Mouse (Mus musculus) myocyte (in vitro differentiated cells): ENCODE measurements at regions not wholly inside any gene's neighbourhood (a gene's known extent, or its start where the extent isn't known, plus 50 kb on each side); places are given as distances from the start of the nearest gene placed in this dataset.

ENCODE experiments used
- H3K27me3 ChIP-seq: one replicate; pipeline ENCODE4 v1.6.1; 2011; ENCODE audit not compliant: control insufficient read depth, insufficient read depth, insufficient read length
- H3K36me3 ChIP-seq: one replicate; pipeline ENCODE4 v1.6.1; 2011; ENCODE audit not compliant: control insufficient read depth, insufficient read depth
- H3K4me2 ChIP-seq: one replicate; pipeline ENCODE4 v1.6.1; 2011; ENCODE audit warnings: low read depth, control low read depth
- H3K4me3 ChIP-seq: one replicate; pipeline ENCODE4 v1.5.1; 2011; ENCODE audit warnings: mild to moderate bottlenecking, control low read depth, moderate library complexity
- H3K79me2 ChIP-seq: one replicate; pipeline ENCODE4 v1.6.1; 2011; ENCODE audit not compliant: control insufficient read depth, insufficient read depth
- H3ac ChIP-seq: one replicate; pipeline ENCODE4 v1.6.1; 2011; ENCODE audit not compliant: control insufficient read depth, insufficient read length
- CEBPB ChIP-seq: IDR thresholded peaks from 2 replicates; pipeline ENCODE4 v1.6.1; 2011; ENCODE audit warnings: mild to moderate bottlenecking, moderate library complexity; ENCODE audit not compliant: poor library complexity, insufficient read depth, severe bottlenecking
- E2F4 ChIP-seq: IDR thresholded peaks from one replicate; pipeline ENCODE4 v1.6.1; 2011; ENCODE audit warnings: mild to moderate bottlenecking, control low read depth, moderate library complexity; ENCODE audit not compliant: insufficient read depth
- MAX ChIP-seq: IDR thresholded peaks from one replicate; pipeline ENCODE4 v1.6.1; 2011; ENCODE audit warnings: low read depth, mild to moderate bottlenecking, control low read depth
- MYOD1 ChIP-seq, 3 experiments: IDR thresholded peaks; one replicate each; pipeline ENCODE4 v1.6.1; 2011; ENCODE audit warnings: control low read depth in 2 of 3, low read depth in 2 of 3, mild to moderate bottlenecking in 2 of 3, moderate library complexity in 1 of 3; ENCODE audit not compliant: insufficient read length in 2 of 3, control insufficient read depth in 1 of 3
- MYOG ChIP-seq, 3 experiments: IDR thresholded peaks; one replicate each; pipeline ENCODE4 v1.6.1; 2011; ENCODE audit warnings: control low read depth in 2 of 3, low read depth in 2 of 3, mild to moderate bottlenecking in 2 of 3; ENCODE audit not compliant: insufficient read length in 2 of 3, control insufficient read depth in 1 of 3, insufficient read depth in 1 of 3
- POLR2A ChIP-seq: IDR thresholded peaks from one replicate; pipeline ENCODE4 v1.6.1; 2011; ENCODE audit warnings: low read depth, mild to moderate bottlenecking, control low read depth, moderate library complexity; ENCODE audit not compliant: insufficient read length
- POLR2AphosphoS2 ChIP-seq: IDR thresholded peaks from one replicate; pipeline ENCODE4 v1.6.1; 2011; ENCODE audit warnings: low read depth, control low read depth; ENCODE audit not compliant: insufficient read length
- REST ChIP-seq: IDR thresholded peaks from one replicate; pipeline ENCODE4 v1.6.1; 2011; ENCODE audit warnings: mild to moderate bottlenecking, control low read depth, moderate library complexity; ENCODE audit not compliant: insufficient read depth, insufficient read length
- SRF ChIP-seq: IDR thresholded peaks from one replicate; pipeline ENCODE4 v1.6.1; 2011; ENCODE audit warnings: low read depth; ENCODE audit not compliant: control insufficient read depth, insufficient read length
- TCF12 ChIP-seq: IDR thresholded peaks from one replicate; pipeline ENCODE4 v1.6.1; 2011; ENCODE audit warnings: mild to moderate bottlenecking, control low read depth; ENCODE audit not compliant: poor library complexity, insufficient read depth, severe bottlenecking
- TCF3 ChIP-seq: IDR thresholded peaks from one replicate; pipeline ENCODE4 v1.6.1; 2011; ENCODE audit warnings: low read depth, control low read depth; ENCODE audit not compliant: insufficient read length
- USF1 ChIP-seq: IDR thresholded peaks from one replicate; pipeline ENCODE4 v1.6.1; 2011; ENCODE audit warnings: low read depth, mild to moderate bottlenecking, control low read depth, moderate library complexity

- H3K4me3 ChIP-seq = no peak overlapping the region
- H3K27me3 ChIP-seq = no peaks in the 10 kb centered on the region
- no peak overlapping the region for H3ac ChIP-seq
- no peaks in the 10 kb centered on the region for H3K36me3 ChIP-seq
- H3K4me2 ChIP-seq = no peak overlapping the region
- TF ChIP-seq TCF12 = no peak
- peak in 1 of 3 experiments; percentile 48 for TF ChIP-seq MYOD1 (IDR thresholded peaks at IDR 0.05; ENCODE audit: control insufficient read depth in 1 of 3, insufficient read length in 2 of 3, low read depth in 2 of 3)
- no peak for TF ChIP-seq MAX
- TF ChIP-seq MYOG (IDR thresholded peaks at IDR 0.05; ENCODE audit: control insufficient read depth in 1 of 3, insufficient read depth in 1 of 3, insufficient read length in 2 of 3, low read depth in 2 of 3) = peak in 1 of 3 experiments; percentile 3
- no peaks in the 10 kb centered on the region for H3K79me2 ChIP-seq
These were observed 144.1 kb downstream of the Nufip1 start for GRCm38 (mm10) chr14:76254565-76255501.

DNA sequence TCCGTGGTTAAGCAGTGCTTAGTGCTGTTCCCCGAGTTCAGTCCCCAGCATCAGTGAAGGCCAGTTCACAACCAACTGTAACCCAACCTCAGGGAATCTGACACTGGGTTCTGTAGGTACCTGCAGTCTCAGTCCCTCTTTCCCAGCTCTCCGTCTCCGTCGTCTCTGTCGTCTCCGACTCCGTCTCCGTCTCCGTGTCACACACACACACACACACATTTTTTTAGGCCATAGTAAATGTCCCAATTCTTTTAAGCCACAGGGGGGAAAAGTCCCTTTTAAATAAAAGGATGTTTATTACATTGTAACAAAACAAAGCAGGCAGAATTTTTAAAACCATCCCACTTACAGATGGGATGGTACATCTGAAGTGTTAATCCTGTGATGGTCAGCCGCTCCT lies 145.3 kb downstream of the Nufip1 start:
- Histone ChIP-seq H3K79me2 (no peaks in the 10 kb centered on the region), H3K36me3 (no peaks in the 10 kb centered on the region), H3K4me2 (no peak overlapping the region), H3K4me3 (no peak overlapping the region), H3K27me3 (no peaks in the 10 kb centered on the region), H3ac (no peak overlapping the region)
- no peak for TF ChIP-seq USF1
- TF ChIP-seq POLR2AphosphoS2 = no peak
- TF ChIP-seq MYOD1 (IDR thresholded peaks at IDR 0.05; ENCODE audit: control insufficient read depth in 1 of 3, insufficient read length in 2 of 3, low read depth in 2 of 3) = no peak
- no peak for TF ChIP-seq POLR2A
- no peak for TF ChIP-seq TCF3

- no peak overlapping the region for H3K4me2 ChIP-seq
- H3K27me3 ChIP-seq = no peaks in the 10 kb centered on the region
- TF ChIP-seq POLR2A = no peak
- TF ChIP-seq MAX = no peak
- no peak for TF ChIP-seq TCF3
- no peak for TF ChIP-seq SRF
- TF ChIP-seq CEBPB = no peak
- H3K36me3 ChIP-seq = no peaks in the 10 kb centered on the region
- H3ac ChIP-seq = no peak overlapping the region
- no peaks in the 10 kb centered on the region for H3K79me2 ChIP-seq
- no peak overlapping the region for H3K4me3 ChIP-seq
These were observed 147.9 kb downstream of the Nufip1 start for GRCm38 (mm10) chr14:76258626-76259025.

GRCm38 (mm10) chr14:76260628-76261293 lies 150.1 kb downstream of the Nufip1 start:
- H3K79me2 ChIP-seq = no peaks in the 10 kb centered on the region
- H3K4me3 ChIP-seq = no peak overlapping the region
- H3ac ChIP-seq = no peak overlapping the region
- no peak overlapping the region for H3K4me2 ChIP-seq
- no peaks in the 10 kb centered on the region for H3K36me3 ChIP-seq
- TF ChIP-seq POLR2A (no peak), SRF (no peak), TCF3 (no peak), MAX (no peak), REST (no peak), MYOG (IDR thresholded peaks at IDR 0.05; ENCODE audit: control insufficient read depth in 1 of 3, insufficient read depth in 1 of 3, insufficient read length in 2 of 3, low read depth in 2 of 3) (no peak), E2F4 (no peak), USF1 (no peak), POLR2AphosphoS2 (no peak)
- H3K27me3 ChIP-seq = no peaks in the 10 kb centered on the region

DNA sequence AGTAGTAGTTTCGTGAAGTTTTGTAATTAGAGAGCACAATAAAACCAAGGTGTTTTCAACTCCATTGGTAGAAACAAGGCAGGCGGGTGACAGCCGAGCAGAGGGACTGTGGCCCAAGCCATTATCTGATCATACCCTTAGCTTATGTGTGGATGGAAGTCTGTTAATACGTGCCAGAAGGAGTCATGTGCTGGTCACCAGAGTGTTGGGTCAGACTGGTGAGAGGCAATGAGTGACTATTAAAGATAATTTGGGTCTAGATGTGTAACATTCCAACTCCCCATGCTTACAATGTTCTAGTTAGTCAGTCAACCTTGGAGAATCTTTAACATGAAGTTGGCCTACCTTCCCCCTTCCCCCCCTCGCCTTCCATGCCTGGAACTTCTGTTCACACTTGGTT lies 151.1 kb upstream of the Tsc22d1 start:
- Histone ChIP-seq H3K4me2 (no peak overlapping the region), H3ac (no peak overlapping the region), H3K27me3 (no peaks in the 10 kb centered on the region), H3K79me2 (no peaks in the 10 kb centered on the region), H3K36me3 (no peaks in the 10 kb centered on the region), H3K4me3 (no peak overlapping the region)
- TF ChIP-seq MYOG (IDR thresholded peaks at IDR 0.05; ENCODE audit: control insufficient read depth in 1 of 3, insufficient read depth in 1 of 3, insufficient read length in 2 of 3, low read depth in 2 of 3) = no peak
- TF ChIP-seq SRF = no peak
- TF ChIP-seq CEBPB = no peak
- TF ChIP-seq MYOD1 (IDR thresholded peaks at IDR 0.05; ENCODE audit: control insufficient read depth in 1 of 3, insufficient read length in 2 of 3, low read depth in 2 of 3) = no peak
- TF ChIP-seq E2F4 = no peak
- TF ChIP-seq TCF3 = no peak
- TF ChIP-seq REST = no peak
